Mouse (Mus musculus): ENCODE measurements at regions not wholly inside any gene's neighbourhood (a gene's known extent, or its start where the extent isn't known, plus 50 kb on each side); places are given as distances from the start of the nearest gene placed in this dataset.

GRCm38 (mm10) chr6:95179993-95180392, 63.0 kb downstream of the Kbtbd8 start:
- WGBS = 18% methylated on average over 2 of the region's 2 CpGs
- Histone ChIP-seq H3K9ac (no peak overlapping the region), H3K4me1 (ENCODE audit: insufficient read depth) (no peaks in the 10 kb centered on the region), H3K27ac (ENCODE audit: low read depth) (no peak overlapping the region), H3K9me3 (ENCODE audit: low read depth, low read length) (no peaks in the 10 kb centered on the region), H3K4me3 (ENCODE audit: low read depth, low read length) (no peak overlapping the region), H3K36me3 (ENCODE audit: insufficient read depth) (no peaks in the 10 kb centered on the region), H3K4me2 (no peak overlapping the region), H3K27me3 (ENCODE audit: insufficient read depth, low read length) (no peaks in the 10 kb centered on the region)
- no peak for ATAC-seq (ENCODE audit: insufficient read depth)
- DNase-seq = peak; percentile 8
- no peak for TF ChIP-seq CTCF (IDR thresholded peaks at IDR 0.05; ENCODE audit: low read depth)

GRCm38 (mm10) chr6:95182238-95182637, 65.2 kb downstream of the Kbtbd8 start:
- no peak for TF ChIP-seq CTCF (IDR thresholded peaks at IDR 0.05; ENCODE audit: low read depth)
- no peak for DNase-seq
- Histone ChIP-seq H3K9ac (no peak overlapping the region), H3K9me3 (ENCODE audit: low read depth, low read length) (no peaks in the 10 kb centered on the region), H3K27me3 (ENCODE audit: insufficient read depth, low read length) (no peaks in the 10 kb centered on the region), H3K4me1 (ENCODE audit: insufficient read depth) (no peaks in the 10 kb centered on the region), H3K4me3 (ENCODE audit: low read depth, low read length) (no peak overlapping the region), H3K36me3 (ENCODE audit: insufficient read depth) (no peaks in the 10 kb centered on the region), H3K27ac (ENCODE audit: low read depth) (no peak overlapping the region), H3K4me2 (no peak overlapping the region)
- ATAC-seq (ENCODE audit: insufficient read depth) = no peak
- 6% methylated on average over 1 of the region's 1 CpGs for WGBS

GRCm38 (mm10) chr6:95185074-95185931, 68.3 kb downstream of the Kbtbd8 start:
- TF ChIP-seq CTCF (IDR thresholded peaks at IDR 0.05; ENCODE audit: low read depth) = no peak
- Histone ChIP-seq H3K4me1 (ENCODE audit: insufficient read depth) (no peaks in the 10 kb centered on the region), H3K4me3 (ENCODE audit: low read depth, low read length) (no peak overlapping the region), H3K4me2 (no peak overlapping the region), H3K27me3 (ENCODE audit: insufficient read depth, low read length) (no peaks in the 10 kb centered on the region), H3K27ac (ENCODE audit: low read depth) (no peak overlapping the region), H3K36me3 (ENCODE audit: insufficient read depth) (no peaks in the 10 kb centered on the region), H3K9me3 (ENCODE audit: low read depth, low read length) (no peaks in the 10 kb centered on the region), H3K9ac (no peak overlapping the region)
- 56% methylated on average over 7 of the region's 7 CpGs for WGBS
- no peak for ATAC-seq (ENCODE audit: insufficient read depth)
- no peak for DNase-seq

- no peak overlapping the region for H3K9ac ChIP-seq
- no peaks in the 10 kb centered on the region for H3K4me1 ChIP-seq (ENCODE audit: insufficient read depth)
- no peak for TF ChIP-seq CTCF (IDR thresholded peaks at IDR 0.05; ENCODE audit: low read depth)
Measured at GRCm38 (mm10) chr6:95196631-95197030, 79.6 kb downstream of the Kbtbd8 start.

GRCm38 (mm10) chr6:95198611-95199010, 81.6 kb downstream of the Kbtbd8 start:
- Histone ChIP-seq H3K4me1 (ENCODE audit: insufficient read depth) (no peaks in the 10 kb centered on the region), H3K4me3 (ENCODE audit: low read depth, low read length) (no peak overlapping the region), H3K27me3 (ENCODE audit: insufficient read depth, low read length) (no peaks in the 10 kb centered on the region), H3K36me3 (ENCODE audit: insufficient read depth) (no peaks in the 10 kb centered on the region), H3K9ac (no peak overlapping the region), H3K27ac (ENCODE audit: low read depth) (no peak overlapping the region), H3K9me3 (ENCODE audit: low read depth, low read length) (no peaks in the 10 kb centered on the region), H3K4me2 (no peak overlapping the region)
- WGBS = 79% methylated on average over 6 of the region's 6 CpGs
- TF ChIP-seq CTCF (IDR thresholded peaks at IDR 0.05; ENCODE audit: low read depth) = no peak
- DNase-seq = no peak
- ATAC-seq (ENCODE audit: insufficient read depth) = no peak

More at GRCm38 (mm10) chr6:95196631-95197030, 79.6 kb downstream of the Kbtbd8 start:
- Histone ChIP-seq H3K27me3 (ENCODE audit: insufficient read depth, low read length) (no peaks in the 10 kb centered on the region), H3K4me2 (no peak overlapping the region), H3K27ac (ENCODE audit: low read depth) (no peak overlapping the region), H3K36me3 (ENCODE audit: insufficient read depth) (no peaks in the 10 kb centered on the region), H3K9me3 (ENCODE audit: low read depth, low read length) (no peaks in the 10 kb centered on the region), H3K4me3 (ENCODE audit: low read depth, low read length) (no peak overlapping the region)
- ATAC-seq (ENCODE audit: insufficient read depth) (no peak), DNase-seq (no peak)
- WGBS = 77% methylated on average over 2 of the region's 2 CpGs

- DNase-seq = peak; percentile 30
- no peak overlapping the region for H3K4me3 ChIP-seq (ENCODE audit: low read depth, low read length)
- no peak overlapping the region for H3K9ac ChIP-seq
- H3K27ac ChIP-seq (ENCODE audit: low read depth) = no peak overlapping the region
- no peaks in the 10 kb centered on the region for H3K27me3 ChIP-seq (ENCODE audit: insufficient read depth, low read length)
- no peaks in the 10 kb centered on the region for H3K9me3 ChIP-seq (ENCODE audit: low read depth, low read length)
- no peaks in the 10 kb centered on the region for H3K4me1 ChIP-seq (ENCODE audit: insufficient read depth)
- H3K36me3 ChIP-seq (ENCODE audit: insufficient read depth) = no peaks in the 10 kb centered on the region
- no peak overlapping the region for H3K4me2 ChIP-seq
- ATAC-seq (ENCODE audit: insufficient read depth) = no peak
- 22% methylated on average over 6 of the region's 6 CpGs for WGBS
- no peak for TF ChIP-seq CTCF (IDR thresholded peaks at IDR 0.05; ENCODE audit: low read depth)
Measured at GRCm38 (mm10) chr6:95202291-95202790, 85.3 kb downstream of the Kbtbd8 start.

- Histone ChIP-seq H3K4me2 (no peak overlapping the region), H3K4me1 (ENCODE audit: insufficient read depth) (no peaks in the 10 kb centered on the region), H3K9ac (no peak overlapping the region), H3K4me3 (ENCODE audit: low read depth, low read length) (no peak overlapping the region), H3K36me3 (ENCODE audit: insufficient read depth) (no peaks in the 10 kb centered on the region), H3K27ac (ENCODE audit: low read depth) (no peak overlapping the region), H3K9me3 (ENCODE audit: low read depth, low read length) (no peaks in the 10 kb centered on the region), H3K27me3 (ENCODE audit: insufficient read depth, low read length) (no peaks in the 10 kb centered on the region)
- DNase-seq (no peak), ATAC-seq (ENCODE audit: insufficient read depth) (no peak)
- TF ChIP-seq CTCF (IDR thresholded peaks at IDR 0.05; ENCODE audit: low read depth) = no peak
- WGBS = 62% methylated on average over 9 of the region's 9 CpGs
Measured at GRCm38 (mm10) chr6:95202978-95203377, 85.9 kb downstream of the Kbtbd8 start.
